Mouse (Mus musculus): ENCODE data around the gene Cdkn1c. TPM values are rescaled to one million over a fixed set of nuclear protein-coding genes. Genes with fewer than 3 reads are reported as not detected.

The Cdkn1c gene
- polyA plus RNA-seq, 1 experiment from 2014 or later: 165 TPM

DNA sequence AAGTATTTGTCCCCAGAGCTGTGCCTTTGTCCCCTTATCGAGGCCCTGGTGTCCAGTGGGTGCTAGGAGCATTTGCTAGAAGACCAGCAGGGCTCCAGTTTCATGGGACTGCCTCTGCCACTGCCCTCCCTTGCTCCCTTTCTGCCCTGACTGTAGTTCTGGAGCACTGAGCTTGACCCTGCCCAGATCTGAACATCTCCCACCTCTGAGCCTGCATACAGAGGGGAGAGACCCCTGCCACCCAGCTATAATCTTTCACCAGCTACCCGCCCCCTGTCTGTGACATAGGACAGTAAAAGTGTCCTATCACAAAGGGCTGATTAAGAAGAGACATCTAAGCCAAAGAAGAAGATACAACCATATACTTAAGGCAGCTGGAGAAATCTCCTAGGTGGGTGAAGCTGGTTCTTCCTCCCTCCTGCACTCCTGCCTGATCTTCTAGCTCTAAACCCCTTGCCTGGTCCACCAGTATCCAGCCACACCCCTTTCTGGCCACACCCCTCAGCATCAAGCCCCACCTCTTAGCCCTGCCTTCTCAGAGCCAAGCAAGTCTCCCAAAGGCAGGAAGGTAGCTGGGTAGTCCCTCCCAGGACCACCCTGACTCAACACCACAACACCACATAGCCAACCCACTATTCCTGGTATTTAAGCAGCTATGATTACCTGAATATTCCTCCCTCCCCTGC is 31.9 kb downstream of the Cdkn1c start:
- WGBS: 53% methylated on average over 2 of the region's 2 CpGs
- Histone ChIP-seq H3K4me3 (ENCODE audit: low read length) (no peak overlapping the region), H3K36me3 (ENCODE audit: control insufficient read depth, insufficient read depth, low read length) (no peaks in the 10 kb centered on the region), H3K27me3 (replicated peaks; ENCODE audit: control insufficient read depth, insufficient read depth, low read length) (no peaks in the 10 kb centered on the region; the same call in 1 of the 2 replicates), H3K9me3 (ENCODE audit: control insufficient read depth, low read length) (no peaks in the 10 kb centered on the region), H3K4me1 (ENCODE audit: control insufficient read depth, insufficient read depth, low read depth, low read length) (peaks cover 12% of the 10 kb centered on the region), H3K27ac (ENCODE audit: low read depth, low read length) (no peak overlapping the region), H3K9ac (ENCODE audit: low read depth, low read length) (no peak overlapping the region), H3K4me2 (ENCODE audit: low read length) (no peak overlapping the region)
- ATAC-seq: peak; percentile 31; the same call in 1 of the 2 replicates

DNA sequence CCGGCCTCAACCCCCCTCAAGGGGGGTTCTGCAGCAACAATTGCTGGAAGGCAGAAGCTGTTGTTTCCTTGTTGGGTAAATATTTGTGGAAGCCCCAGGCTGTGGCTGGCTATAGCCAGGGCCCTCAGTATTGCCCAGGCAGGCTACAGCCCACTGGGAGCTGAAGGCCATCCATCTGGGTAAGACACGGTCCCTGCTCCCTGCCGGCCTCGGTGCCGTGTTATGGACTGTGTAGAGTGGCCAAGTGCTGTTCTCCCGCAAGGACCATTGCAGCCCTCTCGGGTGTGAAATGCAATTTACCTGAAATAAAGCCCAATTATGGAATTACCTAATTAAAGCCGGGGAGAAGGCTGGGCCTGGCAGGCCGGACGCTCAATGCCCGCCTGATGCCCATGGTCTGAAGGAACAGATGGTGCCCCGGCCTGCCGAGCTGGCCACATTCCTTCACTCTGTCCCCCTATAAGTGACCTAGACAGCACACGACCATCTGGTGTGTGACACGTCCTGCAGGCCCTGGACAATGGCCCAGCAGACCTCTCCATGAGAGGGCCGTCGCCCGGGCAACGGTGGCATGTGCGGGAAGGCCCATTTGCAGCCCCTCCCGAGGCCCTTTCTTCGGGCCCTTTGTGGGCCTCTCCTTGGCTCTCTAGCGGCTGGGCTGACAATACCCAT is 32.6 kb downstream of the Cdkn1c start:
- H3K27me3 ChIP-seq (replicated peaks; ENCODE audit: control insufficient read depth, insufficient read depth, low read length): no peaks in the 10 kb centered on the region; the same call in 1 of the 2 replicates
- no peak overlapping the region for H3K27ac ChIP-seq (ENCODE audit: low read depth, low read length)
- no peak overlapping the region for H3K4me3 ChIP-seq (ENCODE audit: low read length)
- peak overlapping the region; percentile 23; the same call in 1 of the 2 replicates for H3K9ac ChIP-seq (ENCODE audit: low read depth, low read length)
- H3K4me1 ChIP-seq (ENCODE audit: control insufficient read depth, insufficient read depth, low read depth, low read length): peaks cover 12% of the 10 kb centered on the region
- H3K36me3 ChIP-seq (ENCODE audit: control insufficient read depth, insufficient read depth, low read length): no peaks in the 10 kb centered on the region
- WGBS: 16% methylated on average over 23 of the region's 23 CpGs
- no peaks in the 10 kb centered on the region for H3K9me3 ChIP-seq (ENCODE audit: control insufficient read depth, low read length)
- ATAC-seq: peak; percentile 93
- no peak overlapping the region for H3K4me2 ChIP-seq (ENCODE audit: low read length)

DNA sequence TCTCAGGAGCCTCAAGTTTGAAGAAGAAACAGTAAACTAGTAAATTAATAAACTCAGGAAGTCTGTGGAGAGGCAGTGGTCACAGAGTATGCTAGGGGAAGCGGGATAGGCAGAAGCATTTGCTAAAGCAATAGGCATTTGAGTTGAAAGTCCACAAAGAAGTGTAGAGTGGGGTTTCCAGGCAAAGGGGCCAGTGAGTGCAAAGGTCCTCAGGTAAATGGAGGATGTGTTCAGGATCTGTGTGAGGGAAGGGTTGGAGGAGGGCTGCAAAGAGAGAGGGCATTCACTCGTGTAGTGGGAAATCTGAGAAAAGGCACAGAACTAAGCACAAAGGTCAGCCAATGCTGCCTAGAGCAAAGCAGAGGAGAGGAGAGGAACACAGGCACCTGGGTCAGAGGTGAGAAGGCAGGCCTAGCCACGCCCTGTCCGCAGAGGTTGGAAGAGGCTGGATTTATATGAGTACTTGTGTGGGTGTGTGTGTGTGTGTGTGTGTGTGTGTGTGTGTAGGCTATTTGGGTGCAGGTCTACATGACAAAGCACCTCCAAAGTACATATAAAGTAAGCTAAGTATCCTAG is 41.2 kb downstream of the Cdkn1c start:
- Histone ChIP-seq H3K4me2 (ENCODE audit: low read length) (no peak overlapping the region), H3K27ac (ENCODE audit: low read depth, low read length) (no peak overlapping the region), H3K4me3 (ENCODE audit: low read length) (no peak overlapping the region), H3K27me3 (replicated peaks; ENCODE audit: control insufficient read depth, insufficient read depth, low read length) (no peaks in the 10 kb centered on the region), H3K36me3 (ENCODE audit: control insufficient read depth, insufficient read depth, low read length) (no peaks in the 10 kb centered on the region), H3K9ac (ENCODE audit: low read depth, low read length) (no peak overlapping the region), H3K9me3 (ENCODE audit: control insufficient read depth, low read length) (no peaks in the 10 kb centered on the region), H3K4me1 (ENCODE audit: control insufficient read depth, insufficient read depth, low read depth, low read length) (no peaks in the 10 kb centered on the region)
- ATAC-seq: no peak
- WGBS: 88% methylated on average over 4 of the region's 4 CpGs

DNA sequence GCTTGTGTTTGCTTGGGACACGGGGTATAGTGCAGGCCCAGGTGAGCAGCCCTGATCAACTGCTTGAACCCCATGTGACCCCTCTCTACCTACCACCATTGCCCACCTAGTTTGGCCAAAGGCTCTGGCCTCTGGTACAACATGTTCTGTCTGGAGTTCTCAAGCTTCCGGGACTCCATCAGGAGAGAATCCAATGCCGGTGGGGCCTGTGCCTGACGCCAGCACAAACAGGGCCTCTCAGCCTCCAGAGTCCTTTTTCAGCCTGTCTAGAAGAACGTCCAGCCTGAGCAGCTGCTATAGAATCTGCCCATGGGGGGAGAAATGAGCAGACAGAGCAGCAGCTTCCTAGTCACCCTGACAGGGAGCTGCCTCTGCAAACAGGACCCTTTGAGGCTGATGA is 43.0 kb downstream of the Cdkn1c start:
- H3K36me3 ChIP-seq (ENCODE audit: control insufficient read depth, insufficient read depth, low read length): no peaks in the 10 kb centered on the region
- no peak overlapping the region for H3K4me3 ChIP-seq (ENCODE audit: low read length)
- H3K9me3 ChIP-seq (ENCODE audit: control insufficient read depth, low read length): no peaks in the 10 kb centered on the region
- H3K9ac ChIP-seq (ENCODE audit: low read depth, low read length): no peak overlapping the region
- ATAC-seq: no peak
- H3K4me1 ChIP-seq (ENCODE audit: control insufficient read depth, insufficient read depth, low read depth, low read length): no peaks in the 10 kb centered on the region
- 59% methylated on average over 5 of the region's 5 CpGs for WGBS
- H3K27ac ChIP-seq (ENCODE audit: low read depth, low read length): no peak overlapping the region
- no peak overlapping the region for H3K4me2 ChIP-seq (ENCODE audit: low read length)
- H3K27me3 ChIP-seq (replicated peaks; ENCODE audit: control insufficient read depth, insufficient read depth, low read length): no peaks in the 10 kb centered on the region

DNA sequence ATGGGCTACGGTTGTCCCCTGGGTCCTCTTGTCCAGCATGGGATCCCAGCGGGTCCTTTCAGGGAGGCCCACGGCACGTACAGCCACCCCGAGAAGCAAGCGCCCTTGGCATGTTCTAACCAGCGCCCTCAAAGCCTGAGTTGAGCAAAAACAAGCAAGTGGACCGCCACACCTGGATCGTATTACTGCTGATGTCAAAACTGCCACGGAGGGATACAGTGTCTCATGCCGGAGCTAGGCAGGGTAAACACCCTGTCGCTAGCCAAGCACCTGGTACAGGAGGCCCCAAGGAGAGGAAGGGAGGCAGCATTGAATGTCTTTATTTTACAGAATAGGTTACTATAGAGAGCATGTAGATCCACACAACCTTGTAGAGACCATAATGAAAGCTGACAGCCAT is 44.4 kb downstream of the Cdkn1c start:
- ATAC-seq: no peak
- H3K9me3 ChIP-seq (ENCODE audit: control insufficient read depth, low read length): no peaks in the 10 kb centered on the region
- WGBS: 88% methylated on average over 12 of the region's 12 CpGs
- H3K36me3 ChIP-seq (ENCODE audit: control insufficient read depth, insufficient read depth, low read length): no peaks in the 10 kb centered on the region
- H3K27me3 ChIP-seq (replicated peaks; ENCODE audit: control insufficient read depth, insufficient read depth, low read length): no peaks in the 10 kb centered on the region
- H3K4me2 ChIP-seq (ENCODE audit: low read length): no peak overlapping the region
- no peak overlapping the region for H3K9ac ChIP-seq (ENCODE audit: low read depth, low read length)
- H3K4me3 ChIP-seq (ENCODE audit: low read length): no peak overlapping the region
- no peak overlapping the region for H3K27ac ChIP-seq (ENCODE audit: low read depth, low read length)
- H3K4me1 ChIP-seq (ENCODE audit: control insufficient read depth, insufficient read depth, low read depth, low read length): no peaks in the 10 kb centered on the region

DNA sequence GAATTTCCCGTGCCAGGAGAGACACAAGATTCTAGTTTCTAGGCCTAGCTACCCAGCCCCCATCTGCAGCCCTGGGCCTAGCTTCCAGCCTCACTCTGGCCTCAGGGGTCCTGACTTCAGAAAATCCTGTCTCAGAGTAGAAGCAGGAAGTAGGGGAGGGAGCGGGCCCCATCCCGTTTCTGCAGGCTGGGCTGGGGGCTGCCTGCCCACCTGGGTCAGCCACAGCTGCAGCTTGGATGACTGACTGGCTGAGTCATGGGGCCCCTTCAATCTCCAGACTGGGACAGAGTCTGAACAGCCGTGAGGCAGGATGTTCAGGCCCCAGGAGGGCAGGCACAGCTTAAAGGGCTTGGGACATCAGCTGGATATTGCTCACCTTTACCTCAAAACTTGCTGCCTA is 45.8 kb downstream of the Cdkn1c start:
- no peaks in the 10 kb centered on the region for H3K4me1 ChIP-seq (ENCODE audit: control insufficient read depth, insufficient read depth, low read depth, low read length)
- no peak overlapping the region for H3K9ac ChIP-seq (ENCODE audit: low read depth, low read length)
- H3K9me3 ChIP-seq (ENCODE audit: control insufficient read depth, low read length): no peaks in the 10 kb centered on the region
- WGBS: 62% methylated on average over 4 of the region's 4 CpGs
- H3K4me3 ChIP-seq (ENCODE audit: low read length): no peak overlapping the region
- no peaks in the 10 kb centered on the region for H3K27me3 ChIP-seq (replicated peaks; ENCODE audit: control insufficient read depth, insufficient read depth, low read length)
- no peaks in the 10 kb centered on the region for H3K36me3 ChIP-seq (ENCODE audit: control insufficient read depth, insufficient read depth, low read length)
- H3K27ac ChIP-seq (ENCODE audit: low read depth, low read length): no peak overlapping the region
- H3K4me2 ChIP-seq (ENCODE audit: low read length): no peak overlapping the region
- ATAC-seq: no peak

DNA sequence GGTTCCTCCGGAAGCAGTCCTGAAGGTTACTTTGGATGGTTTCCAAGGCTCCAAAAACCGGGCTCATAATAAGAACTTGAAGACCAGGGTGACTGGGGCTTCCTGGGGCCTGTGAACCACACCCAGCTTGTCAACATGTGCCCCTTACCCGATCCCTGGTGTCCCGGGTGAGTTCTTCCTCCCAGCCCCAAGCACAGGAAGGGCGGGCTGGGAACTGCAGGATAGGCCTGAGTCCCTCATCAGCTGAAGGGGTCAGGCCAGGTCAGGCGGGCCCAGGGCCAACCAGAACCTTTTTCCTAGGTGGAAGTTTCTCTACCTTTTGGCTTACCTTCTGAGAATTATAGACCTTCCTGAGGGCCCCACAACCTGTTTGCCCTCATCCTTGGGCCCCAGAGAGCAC is 48.2 kb downstream of the Cdkn1c start:
- Histone ChIP-seq H3K4me3 (ENCODE audit: low read length) (no peak overlapping the region), H3K36me3 (ENCODE audit: control insufficient read depth, insufficient read depth, low read length) (no peaks in the 10 kb centered on the region), H3K9ac (ENCODE audit: low read depth, low read length) (no peak overlapping the region), H3K27ac (ENCODE audit: low read depth, low read length) (no peak overlapping the region), H3K4me2 (ENCODE audit: low read length) (no peak overlapping the region), H3K9me3 (ENCODE audit: control insufficient read depth, low read length) (no peaks in the 10 kb centered on the region), H3K4me1 (ENCODE audit: control insufficient read depth, insufficient read depth, low read depth, low read length) (peaks cover 10% of the 10 kb centered on the region), H3K27me3 (replicated peaks; ENCODE audit: control insufficient read depth, insufficient read depth, low read length) (no peaks in the 10 kb centered on the region)
- 84% methylated on average over 6 of the region's 6 CpGs for WGBS
- no peak for ATAC-seq

DNA sequence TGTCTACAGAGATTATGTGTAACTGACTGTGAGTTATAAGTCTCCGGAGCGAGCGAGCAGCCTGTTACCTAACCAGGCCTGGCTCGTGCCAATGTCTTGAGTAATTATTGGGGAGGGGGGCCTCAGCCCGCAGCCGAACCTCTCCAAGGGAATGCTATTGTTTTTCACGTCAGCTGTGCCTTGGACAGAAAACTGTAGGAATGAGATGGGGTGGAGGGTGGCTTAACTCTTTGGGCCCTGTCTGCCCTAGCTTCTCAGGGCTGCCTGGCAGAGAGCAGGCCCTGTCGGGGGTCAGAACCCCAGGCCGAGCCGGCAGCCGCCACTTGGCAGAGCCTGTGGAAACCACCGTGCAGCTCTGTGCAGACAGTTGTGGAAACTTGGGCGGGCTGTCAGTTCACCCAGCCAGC is 52.2 kb downstream of the Cdkn1c start:
- WGBS: 41% methylated on average over 13 of the region's 13 CpGs
- Histone ChIP-seq H3K36me3 (ENCODE audit: control insufficient read depth, insufficient read depth, low read length) (no peaks in the 10 kb centered on the region), H3K4me3 (ENCODE audit: low read length) (no peak overlapping the region), H3K9ac (ENCODE audit: low read depth, low read length) (no peak overlapping the region), H3K27ac (ENCODE audit: low read depth, low read length) (no peak overlapping the region), H3K27me3 (replicated peaks; ENCODE audit: control insufficient read depth, insufficient read depth, low read length) (no peaks in the 10 kb centered on the region), H3K9me3 (ENCODE audit: control insufficient read depth, low read length) (no peaks in the 10 kb centered on the region), H3K4me1 (ENCODE audit: control insufficient read depth, insufficient read depth, low read depth, low read length) (peaks cover 10% of the 10 kb centered on the region), H3K4me2 (ENCODE audit: low read length) (no peak overlapping the region)
- peak; percentile 42; the same call in 1 of the 2 replicates for ATAC-seq
